Mouse (Mus musculus): ENCODE measurements around the gene Atp4b.
"Not testable (repeated sequence)": the region's sequence is repeated elsewhere in the genome, so short reads cannot be mapped to it uniquely, and the experiment has no call there.

Atp4b gene

DNA sequence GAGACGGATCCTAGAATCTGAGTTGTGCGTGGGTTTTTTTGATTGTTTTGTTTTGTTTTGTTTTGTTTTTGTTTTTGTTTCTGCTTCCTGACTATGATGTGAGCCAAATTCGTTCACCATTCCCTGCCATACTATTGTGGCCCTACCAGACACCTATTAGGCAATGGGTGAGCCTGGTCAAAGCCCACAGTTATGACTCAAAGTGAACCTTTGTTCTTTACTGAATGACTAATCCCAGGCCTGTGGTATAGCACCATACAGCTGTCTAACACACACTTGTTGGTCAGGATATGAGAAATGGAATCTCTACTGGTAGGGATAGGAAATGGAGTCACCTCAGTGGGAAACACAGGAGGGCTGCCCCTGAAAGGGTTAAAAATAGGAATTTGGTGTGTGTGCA lies 14.1 kb downstream of the Atp4b start:
- DNase-seq (ENCODE audit: low spot score), result no peak

- DNase-seq (ENCODE audit: low spot score), result no peak
Observed at GRCm38 (mm10) chr8:13381630-13382029, 15.0 kb downstream of the Atp4b start.

GRCm38 (mm10) chr8:13373151-13373662 lies 23.4 kb downstream of the Atp4b start:
- DNase-seq (ENCODE audit: low spot score), result no peak

DNA sequence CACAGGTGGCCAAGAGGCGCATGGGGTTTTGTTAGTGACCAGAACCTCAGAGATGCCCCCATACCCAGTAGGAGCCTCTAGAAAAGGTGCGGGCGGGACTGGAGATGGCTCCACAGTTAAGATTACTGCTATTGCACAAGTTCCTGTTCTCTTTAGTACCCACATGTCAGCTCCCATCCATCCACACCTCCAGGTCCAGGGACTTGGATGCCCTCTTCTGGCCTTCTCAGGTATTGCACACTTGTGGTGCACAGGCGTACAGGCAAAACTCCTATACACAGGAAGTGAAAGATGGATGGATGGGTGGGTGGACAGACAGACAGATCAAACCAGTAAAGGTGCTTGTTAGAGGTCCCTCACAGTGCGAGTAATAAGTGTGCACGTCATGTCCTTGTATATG lies 34.8 kb downstream of the Atp4b start:
- DNase-seq (ENCODE audit: low spot score), result no peak

GRCm38 (mm10) chr8:13360213-13360612 lies 36.4 kb downstream of the Atp4b start:
- DNase-seq (ENCODE audit: low spot score), result no peak

DNA sequence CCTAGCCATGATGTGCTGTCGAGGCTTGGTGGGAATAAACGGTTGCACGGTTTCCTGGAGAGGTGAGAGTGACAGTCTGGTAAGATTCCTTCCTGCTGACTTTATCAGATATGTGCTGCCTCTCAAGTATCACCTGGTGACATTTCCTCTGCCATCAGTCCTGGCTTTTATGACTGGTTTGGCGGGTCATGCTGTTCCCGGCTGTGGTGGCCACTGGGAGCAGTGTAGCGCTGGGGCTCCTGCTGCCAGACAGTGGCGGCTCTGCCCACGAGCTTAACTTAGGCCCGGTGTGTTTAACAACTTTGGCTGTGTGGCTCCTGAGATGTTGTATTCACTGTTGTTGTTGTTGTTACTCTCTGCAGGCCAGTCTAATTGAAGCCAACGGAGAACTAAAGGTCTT lies 39.9 kb downstream of the Atp4b start:
- DNase-seq (ENCODE audit: low spot score), result no peak

- no peak for DNase-seq (ENCODE audit: low spot score)
Observed at GRCm38 (mm10) chr8:13356221-13356620, 40.4 kb downstream of the Atp4b start.

DNA sequence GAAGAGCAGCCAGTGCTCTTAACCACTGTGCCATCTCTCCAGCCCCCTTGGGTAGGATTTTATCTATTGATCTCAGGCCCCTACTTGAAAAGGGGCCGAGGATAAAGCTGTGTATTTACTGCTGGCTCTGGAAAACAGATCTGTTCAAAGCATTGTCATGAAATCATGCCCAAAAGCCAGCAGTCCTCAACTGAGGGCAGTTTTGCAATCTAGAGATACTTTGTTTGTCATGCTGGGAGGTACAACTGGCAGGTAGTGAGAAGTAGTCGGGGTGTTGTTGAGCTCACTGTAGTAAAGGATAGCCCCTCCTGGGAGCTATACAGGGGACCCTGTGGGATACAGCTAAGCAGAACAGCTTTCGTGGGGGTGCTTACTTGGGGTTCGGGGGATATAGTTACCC lies 42.7 kb downstream of the Atp4b start:
- no peak for DNase-seq (ENCODE audit: low spot score)

- no peak for DNase-seq (ENCODE audit: low spot score)
Observed at GRCm38 (mm10) chr8:13353155-13353833, 43.3 kb downstream of the Atp4b start.

DNA sequence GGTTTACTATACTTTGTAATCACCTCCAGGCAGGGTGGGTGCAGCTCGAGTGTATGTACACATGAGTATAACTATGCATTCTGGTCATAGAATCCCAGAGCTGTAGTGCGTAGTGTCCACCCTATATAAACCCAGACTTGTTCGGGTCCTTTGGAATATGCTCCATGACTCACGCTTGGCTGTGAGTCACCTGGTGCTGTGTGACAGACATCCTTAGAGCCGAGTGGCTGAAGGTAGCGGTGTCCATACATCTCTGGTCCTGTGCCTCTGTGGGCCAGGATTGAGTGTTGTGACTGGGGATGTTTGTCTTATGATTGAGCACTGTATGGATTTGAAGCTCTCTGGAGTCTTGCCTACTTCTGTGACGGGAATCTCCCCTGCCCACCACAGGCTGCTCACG lies 44.0 kb downstream of the Atp4b start:
- no peak for DNase-seq (ENCODE audit: low spot score)

DNA sequence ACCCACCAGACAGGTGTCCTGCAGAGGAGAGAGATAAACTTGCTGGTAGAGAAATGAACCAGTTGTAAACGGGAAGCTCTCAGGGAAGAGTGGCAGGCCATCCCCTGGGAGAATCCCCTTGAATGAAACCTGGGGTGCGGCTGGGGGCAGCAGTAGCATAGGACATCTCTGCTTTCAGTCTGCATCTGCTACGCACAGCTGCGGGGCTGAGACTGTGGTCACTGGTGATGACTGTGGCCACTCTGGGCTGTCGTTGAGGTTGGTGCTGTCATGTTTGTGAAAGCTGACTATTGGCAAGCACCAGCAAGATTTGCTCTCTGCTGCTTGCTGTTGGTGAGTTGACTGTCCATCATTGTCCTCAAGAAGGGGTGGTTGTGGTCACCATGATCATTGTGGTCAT lies 45.0 kb downstream of the Atp4b start:
- no peak for DNase-seq (ENCODE audit: low spot score)

GRCm38 (mm10) chr8:13350052-13350451 lies 46.6 kb downstream of the Atp4b start:
- no peak for DNase-seq (ENCODE audit: low spot score)

- DNase-seq (ENCODE audit: low spot score), result no peak
Observed at GRCm38 (mm10) chr8:13343134-13343533, 53.5 kb downstream of the Atp4b start.

DNA sequence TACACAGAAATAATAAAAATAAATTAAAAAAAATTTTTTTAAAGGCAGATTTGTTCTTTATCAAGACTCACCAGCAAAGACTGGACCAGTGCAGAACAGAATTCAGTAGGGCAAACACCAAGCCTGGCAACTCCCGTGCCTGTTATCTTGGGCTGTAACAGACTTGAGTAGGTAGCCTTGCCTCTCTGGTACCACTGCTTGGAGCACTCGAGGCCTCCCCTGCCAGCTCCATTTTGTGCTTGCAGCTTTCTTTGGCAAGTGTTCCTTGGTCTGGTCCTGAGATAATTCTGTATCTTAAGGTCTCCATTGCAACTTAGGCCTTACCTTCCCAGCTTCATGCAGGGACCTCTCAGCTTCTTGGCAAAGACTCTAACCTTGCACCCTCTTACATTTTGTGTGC lies 54.3 kb downstream of the Atp4b start:
- DNase-seq (ENCODE audit: low spot score), result no peak

DNA sequence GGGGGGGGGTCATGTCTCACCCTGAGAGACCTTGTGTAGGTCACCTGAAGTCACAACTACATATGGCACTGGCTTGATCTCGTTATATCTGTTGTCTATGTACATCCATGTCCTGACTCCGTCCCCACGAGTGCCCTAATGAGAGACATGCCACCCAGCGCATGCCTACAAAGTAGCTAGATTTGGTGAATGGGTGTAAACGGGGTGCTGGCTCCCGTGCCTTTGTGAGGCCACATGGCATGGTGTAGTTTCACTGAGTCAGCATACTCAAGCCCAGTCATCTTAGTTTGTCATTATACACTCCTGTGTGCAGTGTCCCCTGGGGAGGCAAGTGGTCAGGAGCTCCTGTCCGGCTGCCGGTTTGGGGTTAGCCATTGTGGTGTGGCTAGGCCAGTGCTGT lies 56.0 kb downstream of the Atp4b start:
- DNase-seq (ENCODE audit: low spot score), result no peak

DNA sequence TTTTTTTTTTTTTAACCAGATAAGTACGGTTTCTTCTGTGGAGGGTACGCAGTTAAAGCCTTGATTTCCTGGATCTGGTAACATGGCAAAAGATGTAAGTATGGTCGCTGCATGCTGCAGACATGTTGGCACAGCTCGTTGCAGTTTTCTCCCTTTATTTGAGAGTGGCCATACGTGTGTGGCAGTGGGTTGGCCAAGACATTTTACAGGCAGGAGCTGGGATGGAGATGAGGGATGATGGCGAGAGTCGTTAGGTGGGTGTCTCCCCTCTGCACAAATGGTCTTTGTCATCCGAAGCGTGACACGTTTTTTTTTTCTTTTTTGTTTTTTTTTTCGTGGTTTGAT lies 57.0 kb downstream of the Atp4b start:
- no peak for DNase-seq (ENCODE audit: low spot score)

- no peak for DNase-seq (ENCODE audit: low spot score)
Observed at GRCm38 (mm10) chr8:13338901-13339645, 57.6 kb downstream of the Atp4b start.

DNA sequence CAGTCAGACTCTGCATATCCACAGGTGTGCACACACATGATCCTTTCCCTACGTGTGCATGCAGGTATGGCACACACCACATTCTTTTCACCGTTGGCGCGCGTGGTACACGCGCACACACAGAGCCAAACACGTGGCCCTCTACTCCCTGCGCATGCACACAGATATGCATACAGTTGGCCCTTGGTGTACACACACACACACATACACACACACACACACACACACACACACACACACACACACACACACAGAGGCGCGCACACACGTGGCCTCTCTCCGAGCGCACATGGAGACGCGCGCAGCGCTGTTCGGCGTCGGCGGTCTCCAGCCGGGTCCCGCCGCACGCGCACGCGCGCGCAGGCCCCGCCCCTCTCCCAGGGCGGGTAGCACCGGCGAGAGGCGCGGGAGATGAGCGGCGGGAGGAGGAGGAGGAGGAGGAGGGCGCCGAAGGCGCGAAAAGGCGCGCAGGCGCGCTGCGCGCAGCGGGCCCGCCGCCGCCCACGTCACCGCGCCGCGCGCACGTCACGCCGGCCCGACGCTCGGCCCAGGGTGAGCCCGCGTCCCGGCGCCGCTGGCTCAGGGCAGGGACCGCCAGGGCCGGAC lies 58.3 kb downstream of the Atp4b start, which contains the start of gene Tfdp1:
Tfdp1 (plus strand) TSS at position 497 of the 606 bp plus-strand sequence.
- DNase-seq (ENCODE audit: low spot score), result peak; percentile 80

GRCm38 (mm10) chr8:13337678-13338077 lies 58.9 kb downstream of the Atp4b start:
- no peak for DNase-seq (ENCODE audit: low spot score)

DNA sequence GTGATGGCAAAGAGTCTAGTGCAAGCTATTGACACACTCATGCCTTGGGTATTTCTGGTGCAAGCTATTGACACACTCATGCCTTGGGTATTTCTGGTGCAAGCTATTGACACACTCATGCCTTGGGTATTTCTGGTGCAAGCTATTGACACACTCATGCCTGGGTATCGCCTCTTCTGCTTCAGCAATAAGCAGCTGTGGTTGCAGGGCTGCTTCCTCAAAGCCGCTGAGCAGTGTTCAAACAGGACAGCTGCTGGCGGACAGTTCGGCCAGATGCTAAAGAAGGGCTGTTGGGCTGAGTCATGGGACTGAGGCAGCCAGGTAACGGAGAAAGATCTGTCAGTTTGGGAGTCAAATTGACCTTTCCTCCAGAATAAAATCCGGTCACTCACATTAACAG lies 59.4 kb downstream of the Atp4b start:
- not testable (repeated sequence) for DNase-seq (ENCODE audit: low spot score)

Measured in layer of hippocampus, adult 11-12 months (tissue).